Mouse (Mus musculus) right cerebral cortex, postnatal 4 days (tissue): ENCODE data around the gene 4932414N04Rik.
"Not testable (repeated sequence)": the region's sequence is repeated elsewhere in the genome, so short reads cannot be mapped to it uniquely, and the experiment has no call there.

ENCODE experiments used
- DNase-seq: peaks from one replicate; pipeline ENCODE4 v3.0.0-alpha.2; 2022

4932414N04Rik gene

DNA sequence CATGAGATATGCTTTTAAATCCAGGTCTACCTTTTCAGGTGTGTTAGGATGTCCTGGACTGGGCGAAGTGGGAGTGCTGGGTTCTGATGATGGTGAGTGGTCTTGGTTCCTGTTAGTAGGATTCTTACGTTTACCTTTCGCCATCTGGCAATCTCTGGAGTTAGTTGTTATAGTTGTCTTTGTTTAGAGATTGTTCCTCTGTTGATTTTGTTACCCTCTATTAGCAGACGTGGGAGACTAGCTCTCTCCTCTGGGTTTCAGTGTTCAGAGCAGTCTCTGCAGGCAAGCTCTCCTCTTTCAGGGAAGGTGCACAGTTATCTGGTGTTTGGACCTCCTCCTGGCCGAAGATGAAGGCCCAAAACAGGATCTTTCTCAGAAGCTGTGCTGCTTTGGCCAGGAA, at the start of gene 4932414N04Rik:
4932414N04Rik (plus strand) TSS at position 301 of the 400 bp plus-strand sequence.
- not testable (repeated sequence) for DNase-seq

GRCm38 (mm10) chr2:68732216-68732615, 75.9 kb downstream of the 4932414N04Rik start:
- no peak for DNase-seq

DNA sequence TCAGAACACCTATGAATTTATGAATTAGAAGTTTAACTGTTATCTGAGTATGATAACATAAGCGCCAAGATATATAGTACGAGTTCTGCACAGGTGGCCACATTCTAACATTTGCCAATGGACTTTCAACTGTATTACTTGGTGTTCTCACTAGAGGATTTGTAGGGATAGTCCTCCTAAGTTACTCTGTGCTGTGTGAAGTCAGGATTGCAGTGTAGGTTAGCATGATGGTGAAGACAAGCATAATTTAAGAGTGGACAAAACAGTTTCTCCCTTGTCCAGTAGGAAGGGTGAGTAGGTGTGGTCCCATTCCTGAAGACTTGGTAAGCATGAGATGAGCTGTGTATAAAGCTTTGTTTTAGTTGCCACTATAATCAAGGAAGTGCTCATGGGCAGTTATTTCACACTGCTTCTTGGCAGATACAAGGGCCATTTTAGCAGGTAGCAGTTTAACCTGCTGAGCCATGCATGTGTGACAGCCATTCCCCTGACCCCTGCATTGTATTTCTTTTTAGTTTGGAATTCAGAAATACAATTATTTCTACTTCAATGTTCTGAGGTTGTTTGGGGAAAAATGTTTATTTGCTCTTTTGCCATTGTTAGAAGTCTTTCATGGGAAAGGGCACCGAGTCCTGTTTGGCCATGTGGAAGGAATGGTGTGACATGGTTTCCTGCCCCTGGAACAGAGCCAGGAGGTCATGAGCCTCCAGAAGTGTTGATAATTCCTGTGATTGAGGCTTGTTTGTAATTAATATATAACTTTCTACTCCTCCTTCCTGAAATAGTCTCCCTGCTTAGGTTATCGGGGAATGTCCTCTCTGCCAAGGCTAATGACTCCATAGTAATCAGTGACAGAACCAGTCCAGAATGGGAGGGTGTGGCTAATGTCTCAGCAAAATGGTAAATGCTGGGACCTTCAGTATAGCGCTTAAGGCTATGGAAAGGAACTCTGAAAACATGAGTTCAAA, 83.8 kb downstream of the 4932414N04Rik start:
- no peak for DNase-seq

DNA sequence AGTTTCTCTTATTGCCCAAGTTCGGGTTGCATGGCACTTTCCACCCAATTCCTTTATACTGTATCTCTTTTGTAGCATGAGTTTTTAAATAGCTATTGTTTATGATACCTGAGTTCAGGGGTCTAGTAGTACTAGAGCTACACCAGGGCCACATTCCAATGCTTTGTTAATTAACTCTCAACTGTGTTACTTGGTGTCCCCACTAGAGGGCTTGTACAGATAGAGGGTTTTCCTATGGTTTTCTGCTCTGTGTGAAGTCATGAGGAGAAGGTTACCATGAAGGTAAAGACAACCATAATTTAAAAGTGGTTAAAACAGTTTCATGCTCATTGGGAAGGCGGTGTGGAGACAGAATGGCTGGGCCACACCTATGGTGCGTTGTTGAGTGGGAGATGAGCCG, 88.3 kb downstream of the 4932414N04Rik start:
- no peak for DNase-seq

DNA sequence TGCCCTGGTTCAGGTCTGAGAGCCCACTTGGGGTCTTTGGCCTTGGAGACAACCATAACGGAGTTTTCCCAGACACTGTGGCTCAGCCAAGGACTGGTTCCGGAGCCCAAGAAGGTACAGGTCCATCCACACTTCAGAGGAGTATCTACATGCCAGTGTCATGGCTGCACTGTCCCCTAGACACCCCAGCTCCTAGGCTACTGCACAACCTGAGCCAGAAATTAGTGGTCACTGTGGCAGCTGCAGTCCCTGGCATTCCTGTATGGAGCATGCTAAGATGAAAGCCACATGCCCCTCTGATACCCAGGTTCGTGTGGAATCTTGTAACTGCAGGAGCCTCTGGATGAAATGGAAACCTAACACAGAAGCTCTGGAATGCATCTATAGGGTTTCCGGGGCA, 99.9 kb downstream of the 4932414N04Rik start:
- DNase-seq, result no peak

DNA sequence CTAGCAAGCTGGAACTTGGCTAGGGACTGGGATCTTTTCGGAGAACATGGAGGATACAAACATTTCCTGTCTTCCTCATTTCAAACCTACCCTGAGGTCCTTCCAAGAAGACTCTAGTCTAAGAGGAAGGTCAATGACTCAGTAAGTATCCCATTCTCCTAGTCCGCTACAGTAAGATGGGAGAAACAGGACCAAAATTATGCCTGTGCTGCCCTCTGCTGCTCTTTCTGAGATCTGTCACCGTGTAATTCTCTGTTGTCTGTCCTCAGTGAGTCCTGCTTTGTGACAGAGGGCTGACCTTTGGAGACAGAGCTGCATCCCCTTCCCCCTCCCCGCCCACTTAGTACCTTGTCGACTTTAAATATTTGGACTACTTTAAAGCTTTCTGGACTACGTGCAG, 100.5 kb downstream of the 4932414N04Rik start:
- DNase-seq, result peak; percentile 46

DNA sequence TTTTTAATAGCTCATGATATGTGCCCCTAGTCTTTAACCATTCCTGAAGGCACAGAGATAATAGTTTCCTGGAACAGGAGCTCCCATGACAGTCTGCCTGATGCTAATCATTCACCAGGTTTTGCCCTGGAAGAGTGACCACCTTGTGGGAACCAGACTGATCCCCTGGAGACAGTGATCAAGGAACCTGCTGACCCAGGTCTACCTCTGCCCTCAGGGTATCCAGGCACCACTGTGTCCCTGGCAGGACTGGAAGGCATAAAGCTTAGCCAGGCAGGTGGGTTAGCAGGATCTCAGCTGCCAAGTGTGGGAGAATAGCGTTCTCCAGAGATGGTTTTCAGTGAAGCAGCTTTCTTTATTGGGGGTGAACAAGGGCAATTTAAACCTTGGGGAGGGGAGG, 109.1 kb downstream of the 4932414N04Rik start:
- DNase-seq, result no peak

- no peak for DNase-seq
Observed at GRCm38 (mm10) chr2:68767186-68767890, 111.1 kb downstream of the 4932414N04Rik start.

DNA sequence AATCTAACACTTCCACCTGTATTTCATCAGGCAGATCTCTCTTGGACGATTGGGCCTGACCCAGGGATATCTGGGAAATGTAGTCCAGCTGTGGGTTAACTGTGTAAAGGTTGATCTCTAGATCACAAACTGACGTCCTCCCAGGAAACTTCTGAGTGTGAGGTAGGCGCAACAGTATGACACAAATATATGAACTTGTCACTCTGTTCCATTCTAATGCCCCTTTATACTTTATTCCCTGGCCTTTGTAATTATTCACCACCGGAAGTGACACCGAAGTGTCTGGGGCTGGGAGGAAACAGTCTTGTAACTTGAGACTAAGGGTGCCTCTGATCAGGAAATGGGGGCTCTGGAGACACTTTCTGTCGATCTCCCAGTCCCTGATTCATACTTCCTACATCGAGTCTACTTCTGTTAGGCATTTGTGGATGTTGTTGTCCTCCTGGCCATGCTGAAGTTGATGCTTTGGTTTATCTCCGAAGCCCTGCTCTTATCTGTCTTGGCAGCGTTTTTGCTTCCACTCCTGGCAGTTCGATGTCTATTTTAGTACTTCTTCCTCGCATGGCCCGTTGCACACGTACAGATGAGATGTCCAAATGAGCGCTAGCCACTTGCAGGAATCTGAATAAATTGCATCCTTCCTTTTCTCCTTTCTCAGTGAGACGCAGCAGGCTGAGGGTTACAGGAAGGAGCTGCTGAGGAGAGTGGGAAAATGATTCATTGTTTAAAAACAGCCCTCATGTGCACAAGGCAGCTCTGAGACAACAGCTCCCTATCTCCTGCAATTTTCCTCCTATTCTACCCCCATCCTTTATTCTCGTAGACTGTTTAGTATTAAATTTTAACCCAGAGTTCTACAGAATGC, 126.2 kb downstream of the 4932414N04Rik start:
- DNase-seq, result no peak

DNA sequence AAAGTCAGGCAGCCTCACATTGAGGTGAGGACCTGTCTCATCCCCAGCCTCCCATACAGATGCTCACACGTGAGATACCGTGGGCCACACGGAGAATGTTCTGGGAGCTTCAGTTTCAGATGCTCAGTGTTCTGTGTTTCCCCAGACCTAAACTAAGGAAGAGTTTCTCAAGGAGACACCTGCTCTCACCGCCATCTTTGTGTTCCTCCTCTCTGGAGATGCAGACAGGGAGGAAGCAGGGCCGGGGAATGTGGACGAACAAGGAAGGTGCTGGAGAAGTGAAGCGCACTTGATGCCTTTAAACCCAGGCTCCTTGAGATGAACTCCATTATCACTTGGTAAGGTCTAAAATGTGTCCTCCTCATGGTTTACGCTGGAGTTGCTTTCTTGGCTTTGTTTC, 127.4 kb downstream of the 4932414N04Rik start:
- not testable (repeated sequence) for DNase-seq

GRCm38 (mm10) chr2:68784710-68785427, 128.6 kb downstream of the 4932414N04Rik start:
- peak; percentile 82 for DNase-seq

- DNase-seq, result no peak
Observed at GRCm38 (mm10) chr2:68787161-68787675, 130.9 kb downstream of the 4932414N04Rik start.

GRCm38 (mm10) chr2:68792296-68792695, 136.0 kb downstream of the 4932414N04Rik start:
- no peak for DNase-seq

- DNase-seq, result no peak
Observed at GRCm38 (mm10) chr2:68793472-68793871, 137.2 kb downstream of the 4932414N04Rik start.

DNA sequence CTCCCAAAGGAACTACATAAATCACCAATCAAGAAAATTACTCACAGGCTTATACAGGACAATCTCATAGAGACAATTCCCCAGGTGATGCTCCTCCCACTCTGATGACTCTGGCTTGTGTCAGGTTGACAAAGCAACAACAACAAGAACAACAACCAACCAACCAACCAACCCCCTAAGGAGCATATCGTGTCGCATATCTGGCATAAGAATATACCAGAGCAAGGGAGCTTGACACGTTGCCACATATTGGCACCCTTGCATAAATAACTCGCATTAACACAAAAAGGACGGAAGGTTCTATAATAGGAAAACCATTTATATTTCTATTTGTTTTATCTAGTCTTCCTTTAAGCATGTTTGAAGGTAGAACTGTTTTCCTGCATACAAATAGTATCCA, 137.9 kb downstream of the 4932414N04Rik start:
- DNase-seq, result no peak

GRCm38 (mm10) chr2:68794616-68795015, 138.3 kb downstream of the 4932414N04Rik start:
- no peak for DNase-seq

DNA sequence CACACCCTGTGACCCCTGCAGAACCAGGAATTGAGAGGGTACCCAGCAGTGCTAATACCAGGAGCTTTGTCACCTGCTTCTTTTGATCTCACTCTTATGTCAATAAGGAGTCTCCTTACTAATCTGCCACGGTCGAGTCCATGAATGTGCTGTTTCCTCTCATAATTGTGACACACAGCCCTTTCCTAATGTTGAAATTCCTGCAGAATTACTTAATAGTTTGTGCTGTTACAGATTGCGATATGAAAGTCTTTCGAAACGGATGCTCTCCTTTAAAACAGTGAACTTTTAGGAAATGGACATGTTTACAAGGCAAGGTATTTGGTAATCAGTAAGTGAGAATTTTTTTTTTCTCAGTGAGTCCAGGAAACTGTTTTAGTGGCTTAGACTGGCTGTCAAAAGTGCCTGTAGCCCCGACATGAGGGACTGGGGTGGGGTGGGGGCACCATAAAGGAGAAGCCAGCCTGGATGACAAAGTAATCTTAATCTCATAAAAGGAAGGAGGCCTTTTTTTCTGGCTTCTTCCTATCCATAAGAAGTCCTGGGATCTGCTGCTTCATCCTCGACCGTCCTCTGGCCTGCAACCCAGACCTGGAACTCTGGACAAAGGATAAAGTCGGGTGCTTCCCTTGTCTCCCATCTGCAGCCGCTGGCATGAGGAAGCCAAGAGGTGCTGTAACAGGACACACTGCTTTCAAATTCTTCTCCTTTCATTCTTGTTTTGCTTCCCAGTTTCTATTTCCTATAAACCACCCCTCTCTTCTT, 139.9 kb downstream of the 4932414N04Rik start:
- no peak for DNase-seq

GRCm38 (mm10) chr2:68797106-68797505, 140.8 kb downstream of the 4932414N04Rik start:
- no peak for DNase-seq
